Mouse (Mus musculus): ENCODE results near the gene Sypl2.

Sypl2 gene

GRCm38 (mm10) chr3:108205601-108206000 lies 20.8 kb downstream of the Sypl2 start:
- no peak for DNase-seq (ENCODE audit: low spot score)

- no peak for DNase-seq (ENCODE audit: low spot score)
Measured at GRCm38 (mm10) chr3:108204470-108204869, 22.0 kb downstream of the Sypl2 start.

GRCm38 (mm10) chr3:108203621-108204325 lies 22.7 kb downstream of the Sypl2 start:
- peak; percentile 75 for DNase-seq (ENCODE audit: low spot score)

GRCm38 (mm10) chr3:108203212-108203611 lies 23.2 kb downstream of the Sypl2 start:
- DNase-seq (ENCODE audit: low spot score), result no peak

DNA sequence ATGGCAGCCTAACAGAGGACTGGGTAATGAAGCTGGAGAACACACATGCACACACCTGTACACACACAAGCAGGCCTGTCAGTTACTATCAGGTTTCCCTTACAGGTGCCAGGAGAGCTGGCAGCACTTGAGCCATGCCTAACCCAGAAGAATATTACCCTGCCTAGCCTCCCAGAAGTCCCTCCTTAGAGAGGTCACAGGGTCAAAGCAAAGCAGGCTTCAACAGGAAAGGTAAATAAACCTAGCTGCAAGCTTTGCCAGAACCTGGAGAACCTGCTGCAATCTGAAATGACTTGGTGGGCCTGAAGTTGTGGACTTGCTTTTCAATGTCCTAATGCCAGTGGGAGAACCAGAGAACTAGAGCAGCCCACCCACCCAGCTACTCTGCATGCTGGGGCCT lies 23.9 kb downstream of the Sypl2 start:
- DNase-seq (ENCODE audit: low spot score), result no peak

- peak; percentile 96 for DNase-seq (ENCODE audit: low spot score)
Measured at GRCm38 (mm10) chr3:108200329-108201323, 25.8 kb downstream of the Sypl2 start, which contains the start of gene Cyb561d1. Cyb561d1 (minus strand) TSS chr3:108201212.

- no peak for DNase-seq (ENCODE audit: low spot score)
Measured at GRCm38 (mm10) chr3:108199231-108199630, 27.2 kb downstream of the Sypl2 start.

DNA sequence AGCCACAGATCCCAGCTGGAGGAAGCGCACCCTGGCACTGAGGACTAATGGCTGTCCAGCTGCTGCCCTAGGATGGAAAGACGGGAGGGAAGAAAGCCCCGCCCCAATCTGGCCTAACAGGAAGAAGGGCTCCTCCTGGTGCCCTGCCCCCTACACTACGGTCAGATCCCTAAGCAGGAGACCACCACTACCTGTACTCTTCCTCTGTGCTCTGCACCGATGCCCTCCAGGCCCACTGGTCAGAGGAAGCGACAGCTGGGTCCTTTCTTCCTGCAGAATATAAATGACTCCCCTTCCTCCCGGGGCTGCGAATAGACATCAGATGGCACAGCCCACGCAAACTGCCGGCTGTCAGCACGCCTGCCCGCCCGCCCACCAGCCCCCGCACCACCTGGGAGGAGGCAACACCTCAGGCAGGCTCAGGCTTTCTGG lies 29.4 kb downstream of the Sypl2 start:
- DNase-seq (ENCODE audit: low spot score), result peak; percentile 42

DNA sequence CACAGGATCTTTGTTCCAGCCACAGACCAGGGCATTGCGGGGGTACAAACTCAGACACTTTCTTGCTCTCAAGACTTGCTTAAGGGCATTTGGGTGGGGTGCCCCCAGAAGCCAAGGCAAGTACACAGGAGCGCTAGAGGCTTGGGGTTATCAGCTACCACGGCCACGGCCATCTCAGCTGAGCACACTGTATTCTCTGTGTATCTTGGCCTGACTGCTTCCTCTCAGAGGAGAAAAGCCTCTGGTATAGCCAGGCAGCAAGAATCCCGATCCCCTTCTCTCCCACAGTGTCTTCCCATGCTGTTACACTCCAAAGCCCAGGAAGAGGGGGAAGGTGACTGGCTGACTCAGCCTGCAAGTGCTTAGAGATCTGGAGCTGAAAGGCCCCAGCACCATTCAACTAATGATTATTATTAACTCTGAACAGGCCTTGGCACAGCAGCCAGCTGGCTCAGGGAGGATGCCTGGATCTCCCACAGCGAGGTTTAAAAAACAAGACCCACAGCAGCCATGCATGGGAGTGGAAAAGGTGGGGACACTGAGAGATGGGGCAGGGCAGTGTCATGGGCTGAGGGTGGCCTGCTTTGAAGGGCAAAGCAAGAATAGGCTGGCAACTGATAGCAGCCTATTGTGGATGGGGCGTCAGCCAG lies 30.4 kb downstream of the Sypl2 start:
- no peak for DNase-seq (ENCODE audit: low spot score)

- no peak for DNase-seq (ENCODE audit: low spot score)
Measured at GRCm38 (mm10) chr3:108195287-108195686, 31.2 kb downstream of the Sypl2 start.

DNA sequence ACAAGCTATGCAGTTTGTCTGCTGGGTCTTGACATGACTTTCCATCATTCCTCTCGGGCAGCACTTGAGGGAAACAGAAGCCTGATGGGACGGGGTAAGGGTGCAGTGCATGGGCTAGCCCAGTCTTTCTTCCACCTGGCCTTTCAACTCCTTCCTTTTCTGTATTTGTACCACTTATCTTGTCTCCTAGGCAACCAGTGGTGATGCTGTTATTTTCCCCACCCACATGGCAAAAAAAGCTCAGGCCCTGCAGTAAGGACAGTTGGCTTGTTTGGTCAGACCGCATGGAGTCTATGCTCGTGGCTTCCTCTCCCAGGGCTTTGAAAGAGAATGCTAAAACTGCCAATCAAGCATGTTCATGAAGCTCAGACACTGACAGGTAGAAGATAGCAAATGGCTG lies 32.8 kb downstream of the Sypl2 start:
- DNase-seq (ENCODE audit: low spot score), result no peak

- DNase-seq (ENCODE audit: low spot score), result no peak
Measured at GRCm38 (mm10) chr3:108189897-108190296, 36.6 kb downstream of the Sypl2 start.

DNA sequence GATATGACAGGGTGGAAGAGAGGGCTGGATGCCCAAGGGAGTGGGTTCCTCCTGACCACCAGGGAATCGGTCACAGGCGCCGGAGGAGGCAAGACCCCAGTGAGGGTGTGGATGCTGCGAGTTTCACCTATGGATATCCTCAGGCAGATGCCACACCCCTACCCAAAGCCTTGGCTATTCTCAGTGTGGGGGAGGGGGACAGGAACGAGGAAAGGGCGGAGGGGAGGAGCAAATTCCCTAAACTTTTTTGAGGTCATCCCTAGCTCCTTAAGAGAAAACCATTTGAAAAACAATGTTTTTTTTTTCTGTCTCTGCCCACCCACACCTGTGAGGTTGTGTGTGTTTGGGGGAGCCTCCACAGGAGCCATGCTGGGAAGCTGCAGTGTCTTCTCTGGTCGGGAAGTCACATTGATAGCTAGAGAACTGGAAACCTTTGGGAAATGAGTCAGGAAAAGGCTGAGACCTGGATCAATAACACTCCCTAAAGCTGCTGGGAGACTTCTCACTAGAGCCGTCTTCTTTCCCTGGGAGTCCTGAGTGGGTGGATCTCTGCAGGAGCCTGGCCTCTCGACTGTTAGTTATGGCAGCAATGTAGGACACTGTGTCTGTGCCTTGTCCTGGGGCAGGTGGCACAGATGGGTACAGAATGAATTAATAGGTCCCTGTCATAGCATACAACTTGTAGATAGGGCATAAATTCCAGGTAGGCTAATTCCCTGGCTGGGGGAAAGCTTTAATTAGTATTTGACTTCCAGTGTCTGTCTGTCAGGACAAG lies 37.5 kb downstream of the Sypl2 start:
- DNase-seq (ENCODE audit: low spot score), result no peak

DNA sequence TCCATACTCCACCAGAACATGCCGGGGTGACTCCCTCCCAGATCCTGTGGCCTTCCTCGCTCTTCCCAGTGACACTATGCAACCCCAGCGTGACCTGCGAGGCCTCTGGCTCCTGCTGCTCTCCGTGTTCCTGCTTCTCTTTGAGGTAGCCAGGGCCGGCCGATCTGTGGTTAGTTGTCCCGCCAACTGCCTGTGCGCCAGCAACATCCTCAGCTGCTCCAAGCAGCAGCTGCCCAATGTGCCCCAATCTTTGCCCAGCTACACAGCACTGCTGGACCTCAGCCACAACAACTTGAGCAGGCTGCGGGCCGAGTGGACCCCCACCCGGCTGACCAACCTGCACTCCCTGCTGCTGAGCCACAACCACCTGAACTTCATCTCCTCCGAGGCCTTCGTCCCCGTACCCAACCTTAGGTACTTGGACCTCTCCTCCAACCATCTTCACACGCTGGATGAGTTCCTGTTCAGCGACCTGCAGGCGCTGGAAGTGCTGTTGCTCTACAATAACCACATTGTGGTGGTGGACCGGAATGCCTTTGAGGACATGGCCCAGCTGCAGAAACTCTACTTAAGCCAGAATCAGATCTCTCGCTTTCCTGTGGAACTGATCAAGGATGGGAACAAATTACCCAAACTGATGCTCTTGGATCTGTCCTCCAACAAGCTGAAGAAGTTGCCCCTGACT lies 39.2 kb downstream of the Sypl2 start:
- no peak for DNase-seq (ENCODE audit: low spot score)

GRCm38 (mm10) chr3:108186098-108187047 lies 40.1 kb downstream of the Sypl2 start, which contains the start of gene Amigo1:
Amigo1 (plus strand) TSS chr3:108186335.
- peak; percentile 55 for DNase-seq (ENCODE audit: low spot score)

DNA sequence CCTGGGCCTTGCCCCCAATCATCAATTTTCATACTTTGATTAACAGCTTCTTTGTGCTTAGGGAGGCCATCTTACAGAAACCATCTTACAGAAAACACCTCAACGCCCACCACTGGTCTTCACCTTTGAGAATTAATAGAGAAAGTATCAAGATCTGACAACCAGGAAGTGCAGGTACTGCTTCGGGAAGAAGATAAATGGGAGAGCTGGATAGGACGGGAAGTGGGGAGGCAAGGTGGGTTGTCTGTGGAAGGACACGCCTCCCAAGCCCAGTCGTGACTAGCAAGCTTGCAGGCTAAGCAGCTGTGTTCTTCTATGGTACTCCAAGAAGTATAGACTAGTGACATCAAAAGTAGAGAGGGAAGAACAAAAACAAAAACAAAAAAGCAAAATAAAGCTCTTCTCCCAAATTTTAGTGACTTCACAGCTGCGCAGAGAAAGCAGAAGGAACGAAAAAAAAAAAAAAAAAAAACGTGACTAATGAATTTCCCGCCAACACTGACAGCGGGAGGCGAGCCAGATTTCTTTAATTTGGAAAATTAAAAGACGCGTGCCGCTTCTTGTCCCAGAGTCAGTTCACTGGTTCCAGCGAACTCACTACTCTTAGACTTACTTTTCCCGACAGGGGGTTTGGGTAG lies 40.9 kb downstream of the Sypl2 start:
- DNase-seq (ENCODE audit: low spot score), result no peak

DNA sequence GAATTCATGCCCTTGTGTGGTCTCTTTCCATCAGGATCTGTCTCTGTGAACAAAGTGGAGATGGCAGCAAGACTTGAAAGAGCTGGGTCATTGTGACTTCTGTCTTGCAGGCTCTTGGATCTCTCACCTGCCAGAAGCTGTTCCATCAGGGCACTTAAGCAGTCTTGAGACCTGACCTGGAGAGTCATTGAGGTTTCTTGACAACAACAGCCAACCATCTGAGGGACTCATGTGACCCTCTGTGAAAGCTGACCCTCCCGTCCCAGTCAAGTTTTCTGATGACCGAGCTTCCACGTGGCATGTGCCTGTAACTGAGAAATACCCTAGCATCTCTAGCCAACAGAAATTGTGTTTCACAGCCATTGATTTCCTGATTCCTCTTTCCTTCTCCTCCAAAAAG lies 41.7 kb downstream of the Sypl2 start:
- no peak for DNase-seq (ENCODE audit: low spot score)

DNA sequence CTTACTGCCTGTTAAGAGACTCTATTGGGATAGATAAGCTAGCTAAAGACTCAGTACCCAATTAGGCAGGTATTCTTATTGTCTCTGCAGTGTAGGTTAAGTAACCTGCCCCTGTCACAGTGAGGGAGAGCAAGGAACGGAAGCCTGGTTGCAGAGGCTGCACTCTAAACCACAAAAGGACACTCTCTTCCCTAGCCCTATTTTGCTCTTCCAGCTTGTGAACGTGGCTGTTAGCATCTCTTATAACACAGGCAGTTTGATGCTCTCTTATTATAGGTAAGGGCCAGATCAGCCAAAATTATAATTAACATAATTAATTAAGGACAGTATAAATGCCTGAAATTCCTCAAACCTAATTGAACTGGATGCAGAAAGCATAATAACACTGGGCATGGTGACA lies 45.9 kb downstream of the Sypl2 start:
- no peak for DNase-seq (ENCODE audit: low spot score)

Data from ovary, postnatal 36 days (tissue).